Mouse (Mus musculus) kidney, adult 2 months (tissue): ENCODE results near the gene Acaa1b. TPM values are rescaled to one million over a fixed set of nuclear protein-coding genes. Genes with fewer than 3 reads are reported as not detected.

Experiments
- DNase-seq: peaks from one replicate; pipeline ENCODE4 v3.0.0; 2021
- H3K27ac ChIP-seq: fragments of 200-500 bp; 2 replicates; pipeline ENCODE4 v1.5.1; 2012; ENCODE audit warnings: low read depth, low read length, control low read depth, inconsistent platforms; ENCODE audit not compliant: insufficient read depth
- H3K27me3 ChIP-seq: fragments of 200-500 bp; replicated peaks from 2 replicates; pipeline ENCODE4 v1.6.1; 2012; ENCODE audit warnings: mild to moderate bottlenecking, moderate library complexity, low read length, inconsistent platforms; ENCODE audit not compliant: control insufficient read depth, insufficient read depth
- H3K36me3 ChIP-seq: fragments of 200-500 bp; 2 replicates; pipeline ENCODE4 v1.6.1; 2012; ENCODE audit warnings: mild to moderate bottlenecking, moderate library complexity, low read length, inconsistent platforms; ENCODE audit not compliant: control insufficient read depth, insufficient read depth
- H3K4me1 ChIP-seq: fragments of 200-500 bp; 2 replicates; pipeline ENCODE4 v1.6.1; 2011; ENCODE audit warnings: low read length; ENCODE audit not compliant: control insufficient read depth, insufficient read depth
- H3K4me3 ChIP-seq: fragments of 200-500 bp; 2 replicates; pipeline ENCODE4 v1.5.1; 2011; ENCODE audit warnings: mild to moderate bottlenecking, low read depth, low read length, control low read depth; ENCODE audit not compliant: insufficient read depth
- CTCF ChIP-seq: fragments of 200-500 bp; conservative IDR thresholded peaks from 2 replicates; pipeline ENCODE4 v1.5.1; 2011; ENCODE audit warnings: low read depth, mild to moderate bottlenecking, control low read depth, low read length, moderate library complexity, mixed read lengths; ENCODE audit not compliant: insufficient read depth, insufficient read length
- POLR2A ChIP-seq: fragments of 200-500 bp; IDR thresholded peaks from one replicate; pipeline ENCODE4 v1.6.1; 2011; ENCODE audit warnings: low read depth, low read length, control low read depth
- WGBS: fragments of 180-500 bp; shearing (Covaris S2); methylation state at CpG from one replicate; pipeline ENCODE4 v1.1.7; 2018; 5-methylcytosine and 5-hydroxymethylcytosine counted together
- polyA plus RNA-seq: library from polyadenylated mRNA; depleted of rRNA; stranded (reverse); fragments of >200 nt; gene quantifications from 2 replicates; pipeline ENCODE4 v1.2.3, GENCODE M21; 2012

Acaa1b gene
- polyA plus RNA-seq, 1 experiment = 417 TPM

GRCm38 (mm10) chr9:119122596-119123369 lies 34.1 kb downstream of the Acaa1b start:
- H3K36me3 ChIP-seq = no peaks in the 10 kb centered on the region
- no peaks in the 10 kb centered on the region for H3K27me3 ChIP-seq
- H3K4me1 ChIP-seq = peaks cover 7% of the 10 kb centered on the region; the same call in 1 of the 2 replicates
- DNase-seq = no peak
- TF ChIP-seq CTCF (no peak), POLR2A (no peak)
- no peak overlapping the region for H3K27ac ChIP-seq
- H3K4me3 ChIP-seq = no peak overlapping the region
- WGBS = 80% methylated on average over 18 of the region's 18 CpGs

- H3K4me1 ChIP-seq = peaks cover 7% of the 10 kb centered on the region; the same call in 1 of the 2 replicates
These were observed 36.7 kb downstream of the Acaa1b start for GRCm38 (mm10) chr9:119120168-119120560.

DNA sequence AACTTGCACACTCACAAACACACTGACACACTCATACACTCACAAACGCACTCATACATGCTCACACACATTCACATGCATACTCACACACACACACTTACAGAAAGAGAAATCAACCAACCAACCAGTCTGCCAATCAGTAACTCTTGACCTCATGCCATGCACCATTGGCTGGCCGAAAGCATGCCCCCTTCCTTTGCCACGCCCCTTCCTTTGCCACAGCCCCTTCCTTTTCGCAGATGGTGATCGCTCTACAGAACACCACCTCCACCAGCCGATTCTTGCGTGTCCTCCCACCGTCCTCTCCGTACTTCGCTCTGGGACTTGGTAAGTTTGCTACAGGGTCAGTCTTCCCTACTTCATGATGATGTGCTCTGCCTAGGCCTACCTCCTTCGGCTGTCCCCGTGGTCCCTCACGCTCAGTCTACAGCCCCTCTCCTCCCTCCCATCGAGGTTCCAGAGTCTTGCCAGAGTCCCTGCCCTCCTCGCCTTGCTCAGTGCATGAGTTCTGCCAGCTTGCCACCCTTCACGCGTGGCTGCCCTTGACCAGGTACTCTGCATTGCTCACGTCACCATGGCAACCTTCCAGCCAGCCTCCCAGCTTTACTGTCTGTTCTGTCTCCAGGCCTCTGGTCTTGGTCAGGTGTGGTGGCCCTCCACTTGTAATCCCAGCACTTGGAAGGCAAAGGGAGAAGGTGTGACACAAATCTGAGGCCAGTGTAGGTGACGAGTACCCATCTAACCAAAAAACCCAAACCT lies 37.3 kb downstream of the Acaa1b start:
- peak; percentile 96 for DNase-seq
- Histone ChIP-seq H3K36me3 (no peaks in the 10 kb centered on the region), H3K4me3 (peak overlapping the region; percentile 47), H3K27ac (peak overlapping the region; percentile 92), H3K27me3 (no peaks in the 10 kb centered on the region), H3K4me1 (peaks cover 7% of the 10 kb centered on the region; the same call in 1 of the 2 replicates)
- 33% methylated on average over 19 of the region's 19 CpGs for WGBS
- TF ChIP-seq POLR2A (peak; percentile 57), CTCF (no peak)

More at GRCm38 (mm10) chr9:119120168-119120560, 36.7 kb downstream of the Acaa1b start:
- H3K27ac ChIP-seq = peak overlapping the region; percentile 92
- no peaks in the 10 kb centered on the region for H3K27me3 ChIP-seq
- TF ChIP-seq CTCF = no peak
- no peak for TF ChIP-seq POLR2A
- H3K4me3 ChIP-seq = peak overlapping the region; percentile 7; the same call in 1 of the 2 replicates
- no peaks in the 10 kb centered on the region for H3K36me3 ChIP-seq
- DNase-seq = no peak
- 38% methylated on average over 3 of the region's 3 CpGs for WGBS

DNA sequence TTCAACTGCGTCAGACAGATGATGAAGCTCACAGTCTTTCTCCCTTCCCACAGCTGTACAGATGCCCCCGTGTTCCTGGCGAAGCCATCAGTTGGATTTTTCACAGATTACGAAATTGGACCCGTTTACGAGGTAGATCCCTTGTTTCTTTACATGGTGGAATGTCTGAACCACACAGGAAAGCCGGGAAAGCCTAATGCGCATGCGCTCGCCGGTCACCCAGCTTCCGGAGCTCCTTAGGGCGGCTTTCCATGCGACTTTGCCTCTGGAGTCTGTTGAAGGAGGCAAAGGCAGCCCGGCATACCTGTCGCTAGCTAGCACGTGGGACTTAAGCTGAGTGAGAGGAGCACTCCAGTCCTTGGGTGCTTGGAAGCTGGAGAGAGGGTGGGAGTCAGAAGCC lies 42.0 kb downstream of the Acaa1b start:
- DNase-seq = no peak
- Histone ChIP-seq H3K27ac (no peak overlapping the region), H3K4me1 (peaks cover 11% of the 10 kb centered on the region; the same call in 1 of the 2 replicates), H3K36me3 (no peaks in the 10 kb centered on the region), H3K4me3 (no peak overlapping the region), H3K27me3 (no peaks in the 10 kb centered on the region)
- 89% methylated on average over 17 of the region's 17 CpGs for WGBS
- TF ChIP-seq CTCF = no peak
- TF ChIP-seq POLR2A = no peak

DNA sequence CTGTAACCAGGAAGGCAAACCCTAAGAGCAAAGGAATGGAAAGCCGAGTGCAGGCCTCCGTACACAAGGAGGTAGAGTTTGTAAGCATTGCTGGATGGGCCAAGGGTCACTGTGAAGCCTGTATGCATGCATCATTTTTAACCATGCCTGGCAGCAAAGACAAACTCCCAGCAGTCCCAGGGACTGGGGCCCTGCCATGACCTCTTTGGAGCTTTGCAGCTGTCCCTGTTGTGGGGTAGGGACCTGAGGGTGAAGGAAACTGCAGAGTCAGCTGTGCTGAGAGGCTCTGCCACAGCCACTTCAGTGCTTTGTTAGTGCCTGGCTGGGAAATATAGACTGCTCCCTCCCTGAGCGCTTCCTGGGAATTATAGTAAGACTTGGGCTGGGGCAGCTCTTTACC lies 46.3 kb downstream of the Acaa1b start:
- H3K4me1 ChIP-seq = peaks cover 4% of the 10 kb centered on the region; the same call in 1 of the 2 replicates
- H3K27ac ChIP-seq = no peak overlapping the region
- no peak overlapping the region for H3K4me3 ChIP-seq
- WGBS = 42% methylated on average over 3 of the region's 3 CpGs
- H3K36me3 ChIP-seq = no peaks in the 10 kb centered on the region
- H3K27me3 ChIP-seq = no peaks in the 10 kb centered on the region
- TF ChIP-seq CTCF = no peak
- TF ChIP-seq POLR2A = no peak
- peak; percentile 28 for DNase-seq

GRCm38 (mm10) chr9:119109685-119110353 lies 47.1 kb downstream of the Acaa1b start:
- no peak overlapping the region for H3K4me3 ChIP-seq
- H3K27me3 ChIP-seq = no peaks in the 10 kb centered on the region
- WGBS = 70% methylated on average over 12 of the region's 12 CpGs
- TF ChIP-seq CTCF (no peak), POLR2A (no peak)
- peaks cover 4% of the 10 kb centered on the region; the same call in 1 of the 2 replicates for H3K4me1 ChIP-seq
- H3K36me3 ChIP-seq = no peaks in the 10 kb centered on the region
- no peak overlapping the region for H3K27ac ChIP-seq
- DNase-seq = no peak

DNA sequence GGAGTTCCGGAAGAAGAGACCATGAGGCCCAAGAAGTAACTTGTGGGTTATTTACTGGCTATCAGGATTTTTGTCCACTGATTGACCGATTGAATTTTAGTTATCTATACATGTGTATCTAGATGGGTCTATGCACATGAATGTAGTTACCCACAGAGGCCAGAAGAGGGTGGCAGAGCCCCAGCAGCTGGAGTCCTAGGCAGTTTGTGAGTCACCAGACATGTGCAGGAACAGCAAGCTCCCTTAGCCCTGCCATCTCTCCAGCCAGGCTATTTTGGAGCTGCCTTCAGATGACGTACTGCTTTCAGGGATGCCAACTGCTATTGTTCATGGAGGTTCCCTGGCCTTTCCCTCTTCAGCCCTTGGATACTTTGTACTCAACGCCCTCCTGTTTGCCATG lies 49.3 kb downstream of the Acaa1b start:
- TF ChIP-seq CTCF (peak; percentile 86), POLR2A (no peak)
- WGBS = 72% methylated on average over 4 of the region's 4 CpGs
- Histone ChIP-seq H3K36me3 (no peaks in the 10 kb centered on the region), H3K27me3 (no peaks in the 10 kb centered on the region), H3K27ac (no peak overlapping the region), H3K4me1 (peaks cover 8% of the 10 kb centered on the region; the same call in 1 of the 2 replicates), H3K4me3 (no peak overlapping the region)
- peak; percentile 74 for DNase-seq
